11 mouse cellular contexts compared by ENCODE assay signal in genomic region chr5:139813963-139814381, GRCm38 (mm10). TPM values are rescaled to one million over a fixed set of nuclear protein-coding genes. Genes with fewer than 3 reads are reported as not detected.
DNase-seq lines count a peak whose midpoint lies in the region; ATAC-seq and TF ChIP-seq lines count a peak whose summit lies in the region.
"Had no signal": no experiment of that assay in that cellular context is flagged by ENCODE, and none has a peak within 500 bp of the region (broad histone marks: within the 10 kb centered on the region; RNA-seq: fewer than 3 reads in every experiment).

No protein-coding gene starts in this region.

- H3K4me3 ChIP-seq in kidney, adult 2 months (ENCODE audit: insufficient read depth, low read depth, low read length) = peak overlapping the region; percentile 39
- no peak overlapping the region for H3K4me3 ChIP-seq in liver, embryonic 13.5 days (replicated peaks)
- peak overlapping the region; percentile 44 for H3K4me3 ChIP-seq in stomach, embryonic 16.5 days (replicated peaks; ENCODE audit: low read length)
- H3K4me3 ChIP-seq: neural tube, embryonic 13.5 days had no signal

- no peaks in the 10 kb centered on the region for H3K27me3 ChIP-seq in kidney, adult 2 months (replicated peaks; ENCODE audit: control insufficient read depth, insufficient read depth, low read length)
- peaks cover 16% of the 10 kb centered on the region for H3K27me3 ChIP-seq in liver, embryonic 13.5 days
- H3K27me3 ChIP-seq in stomach, embryonic 16.5 days (ENCODE audit: control insufficient read depth, insufficient read depth, low read length) = peaks cover 8% of the 10 kb centered on the region; the same call in 1 of the 2 replicates

- H3K4me1 ChIP-seq in kidney, adult 2 months (ENCODE audit: control insufficient read depth, insufficient read depth, low read length) = 0 out of 2 replicates have a peak, but pooled peaks cover 5% of the 10 kb centered on the region
- peaks cover 90% of the 10 kb centered on the region for H3K4me1 ChIP-seq in liver, embryonic 13.5 days (replicated peaks)
- peaks cover 3% of the 10 kb centered on the region; the same call in 1 of the 2 replicates for H3K4me1 ChIP-seq in stomach, embryonic 16.5 days (ENCODE audit: control insufficient read depth, insufficient read depth, low read length)
- H3K4me1 ChIP-seq: neural tube, embryonic 13.5 days had no signal

- 4% methylated on average over 13 of the region's 13 CpGs for WGBS in kidney, adult 2 months
- WGBS in liver, embryonic 13.5 days (ENCODE audit: insufficient replicate concordance) = 38% methylated on average over 13 of the region's 13 CpGs
- WGBS in stomach, embryonic 16.5 days = 8% methylated on average over 13 of the region's 13 CpGs

- no peak for ATAC-seq in liver, embryonic 13.5 days (ENCODE audit: low read depth)
- ATAC-seq in stomach, embryonic 16.5 days (ENCODE audit: insufficient read depth, low FRiP score) = peak; percentile 69

- no peak overlapping the region for H3K9ac ChIP-seq in liver, embryonic 13.5 days
- peak overlapping the region; percentile 73 for H3K9ac ChIP-seq in stomach, embryonic 16.5 days (ENCODE audit: low read length)
- H3K9ac ChIP-seq: neural tube, embryonic 13.5 days had no signal

- TF ChIP-seq POLR2A in kidney, adult 2 months (IDR thresholded peaks at IDR 0.05; ENCODE audit: low read depth, low read length) = peak; percentile 60

- H3K27ac ChIP-seq in kidney, adult 2 months (ENCODE audit: insufficient read depth, low read depth, low read length) = peak overlapping the region; percentile 29
- H3K27ac ChIP-seq in liver, embryonic 13.5 days = peak overlapping the region; percentile 74; the same call in 1 of the 2 replicates
- peak overlapping the region; percentile 77 for H3K27ac ChIP-seq in stomach, embryonic 16.5 days (ENCODE audit: low read length)
- H3K27ac ChIP-seq: neural tube, embryonic 13.5 days had no signal

- peak overlapping the region; percentile 24; the same call in 1 of the 2 replicates for H3K4me2 ChIP-seq in liver, embryonic 13.5 days
- H3K4me2 ChIP-seq in stomach, embryonic 16.5 days (ENCODE audit: low read depth, low read length) = peak overlapping the region; percentile 43
- H3K4me2 ChIP-seq: neural tube, embryonic 13.5 days had no signal

- DNase-seq in ovary, postnatal 14 days (ENCODE audit: low spot score) = peak; percentile 36
- DNase-seq in ovary, postnatal 36 days (ENCODE audit: low spot score) = no peak
- peak; percentile 95 for DNase-seq in kidney, adult 2 months
- DNase-seq in liver, embryonic 13.5 days = no peak
- DNase-seq in cerebellum, postnatal 10 days = no peak
- DNase-seq in cerebellum, postnatal 25 days = no peak
- DNase-seq in embryo, embryonic 11 days = no peak

- H3K9me3 ChIP-seq in liver, embryonic 13.5 days (replicated peaks) = no peaks in the 10 kb centered on the region
- no peaks in the 10 kb centered on the region for H3K9me3 ChIP-seq in stomach, embryonic 16.5 days (replicated peaks; ENCODE audit: control insufficient read depth, low read length)
- H3K9me3 ChIP-seq: neural tube, embryonic 13.5 days had no signal

- no peaks in the 10 kb centered on the region for H3K36me3 ChIP-seq in kidney, adult 2 months (ENCODE audit: control insufficient read depth, insufficient read depth, low read length)
- H3K36me3 ChIP-seq in liver, embryonic 13.5 days = no peaks in the 10 kb centered on the region
- no peaks in the 10 kb centered on the region for H3K36me3 ChIP-seq in stomach, embryonic 16.5 days (ENCODE audit: control insufficient read depth, insufficient read depth, low read length)
- H3K36me3 ChIP-seq: neural tube, embryonic 13.5 days had no signal

- TF ChIP-seq CTCF in kidney, adult 2 months (conservative IDR thresholded peaks at IDR 0.05; ENCODE audit: insufficient read depth, insufficient read length, low read depth, low read length) = no peak

RNA-seq across cellular contexts. Expression of gene Tmem184a, which starts 5.7 kb away (rescaled TPM):
- polyA plus RNA-seq in kidney, adult 2 months (2012; rRNA removed) = 69.7 and 90.2 TPM in 2 replicates
- polyA plus RNA-seq in liver, embryonic 13.5 days (2015; fragmentation: Nextera tagmentation; extraction: Ambion mirVana) = 0.68 and 0.89 TPM in 2 replicates
- 39.7 and 42.4 TPM in 2 replicates for polyA plus RNA-seq in stomach, embryonic 16.5 days (2015; fragmentation: Nextera tagmentation; extraction: Ambion mirVana)

RNA-seq across cellular contexts. Expression of gene Gm26938, which starts 12.2 kb away (rescaled TPM):
- polyA plus RNA-seq in kidney, adult 2 months (2012; rRNA removed) = not detected in 2 replicates
- polyA plus RNA-seq in liver, embryonic 13.5 days (2015; fragmentation: Nextera tagmentation; extraction: Ambion mirVana) = not detected in 2 replicates
- polyA plus RNA-seq in stomach, embryonic 16.5 days (2015; fragmentation: Nextera tagmentation; extraction: Ambion mirVana) = not detected in 2 replicates
- polyA plus RNA-seq: heart, postnatal 0 days; limb, embryonic 11.5 days; neural tube, embryonic 13.5 days had no signal

RNA-seq across cellular contexts. Expression of gene Psmg3, which starts 12.7 kb away (rescaled TPM):
- 24.4 and 29.2 TPM in 2 replicates for polyA plus RNA-seq in kidney, adult 2 months (2012; rRNA removed)
- polyA plus RNA-seq in liver, embryonic 13.5 days (2015; fragmentation: Nextera tagmentation; extraction: Ambion mirVana) = 68.7 and 70.5 TPM in 2 replicates
- 62.5 and 62.9 TPM in 2 replicates for polyA plus RNA-seq in stomach, embryonic 16.5 days (2015; fragmentation: Nextera tagmentation; extraction: Ambion mirVana)

RNA-seq across cellular contexts. Expression of gene Mafk, which starts 22.7 kb away (rescaled TPM):
- polyA plus RNA-seq in kidney, adult 2 months (2012; rRNA removed) = 20.5 and 22.2 TPM in 2 replicates
- polyA plus RNA-seq in liver, embryonic 13.5 days (2015; fragmentation: Nextera tagmentation; extraction: Ambion mirVana) = 41.6 and 44.9 TPM in 2 replicates
- polyA plus RNA-seq in stomach, embryonic 16.5 days (2015; fragmentation: Nextera tagmentation; extraction: Ambion mirVana) = 18.9 and 22.3 TPM in 2 replicates

RNA-seq across cellular contexts. Expression of gene Ints1, which starts 38.5 kb away (rescaled TPM):
- polyA plus RNA-seq in kidney, adult 2 months (2012; rRNA removed) = 40.1 and 42.2 TPM in 2 replicates
- 12.7 and 13.8 TPM in 2 replicates for polyA plus RNA-seq in liver, embryonic 13.5 days (2015; fragmentation: Nextera tagmentation; extraction: Ambion mirVana)
- 20.2 and 21.0 TPM in 2 replicates for polyA plus RNA-seq in stomach, embryonic 16.5 days (2015; fragmentation: Nextera tagmentation; extraction: Ambion mirVana)

Comparison
In these comparisons a context has a peak if more than half of its experiments do, and no peak if none do; other contexts are left out.
1. DNase-seq: peak in ovary, postnatal 14 days (single experiment) and kidney, adult 2 months (single experiment); none in ovary, postnatal 36 days (single experiment), liver, embryonic 13.5 days (single experiment), cerebellum, postnatal 10 days (0 of 2), cerebellum, postnatal 25 days (0 of 2) and embryo, embryonic 11 days (single experiment).
2. RNA of gene Tmem184a, which starts 5.7 kb away (polyA plus RNA-seq): 69.7 to 90.2 TPM in kidney, adult 2 months and 39.7 to 42.4 TPM in stomach, embryonic 16.5 days; 0.68 to 0.89 TPM in liver, embryonic 13.5 days; every median in the first group is over 10 times any median in the second.
3. Peak in every context shown above with its lines, with median percentiles within 50 percentile points of each other: H3K27ac ChIP-seq.